Mouse (Mus musculus) heart, postnatal 0 days (tissue): ENCODE data around the gene D230025D16Rik.

Experiments
- CTCF ChIP-seq: IDR thresholded peaks from 2 replicates; pipeline ENCODE4 v1.5.1; 2016; ENCODE audit warnings: antibody characterized with exemption, control low read depth, low read depth
- EP300 ChIP-seq: IDR thresholded peaks from 2 replicates; pipeline ENCODE4 v1.6.1; 2016; ENCODE audit warnings: antibody characterized with exemption, low read depth

DNA sequence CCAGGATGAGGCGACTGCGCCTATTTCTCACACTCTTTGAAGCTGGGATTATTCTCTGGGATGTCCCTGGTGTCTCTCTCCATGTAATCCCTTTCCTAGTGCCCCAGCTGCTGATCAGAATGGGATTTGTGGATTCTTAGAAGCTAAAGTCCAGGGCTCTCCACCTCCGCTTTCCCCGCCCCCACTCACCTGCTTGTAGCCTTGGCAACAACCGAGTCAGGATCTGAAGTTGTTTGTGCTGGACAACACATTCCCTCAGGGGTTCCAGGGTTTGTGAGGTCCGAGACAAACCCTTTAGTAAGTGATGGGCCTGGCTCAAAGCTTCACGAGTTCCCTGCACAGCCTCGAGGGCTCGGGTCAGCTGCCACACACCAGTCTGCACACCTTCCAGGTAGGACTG, 69.8 kb downstream of the D230025D16Rik start:
- TF ChIP-seq CTCF (no peak), EP300 (no peak)
